Mouse (Mus musculus) MEL (cell line): Measurements from ENCODE around the gene 0610010F05Rik. TPM values are rescaled to one million over a fixed set of nuclear protein-coding genes. Genes with fewer than 3 reads are reported as not detected.

Experiments used
- DNase-seq: peaks from one replicate; pipeline ENCODE4 v3.0.0; 2011; ENCODE audit warnings: low read depth, low spot score
- H3K27ac ChIP-seq: 2 replicates; pipeline ENCODE4 v1.5.1; 2012; ENCODE audit warnings: low read depth, mild to moderate bottlenecking, control low read depth, low read length, moderate library complexity; ENCODE audit not compliant: control insufficient read depth
- H3K27me3 ChIP-seq, 2 experiments: fragments of 150-350 bp in 1 of 2; sonication (generic) in 1 of 2; 2 replicates each; pipeline ENCODE4 v1.6.1; 2012; ENCODE audit warnings: low read length in 2 of 2, mild to moderate bottlenecking in 2 of 2, improper control_type of control experiment in 1 of 2, moderate library complexity in 1 of 2; ENCODE audit not compliant: insufficient read depth in 2 of 2, control insufficient read depth in 1 of 2
- H3K36me3 ChIP-seq, 2 experiments: 2 replicates each; pipeline ENCODE4 v1.6.1; 2012 to 2014; ENCODE audit warnings: low read length in 2 of 2, improper control_type of control experiment in 1 of 2, inconsistent platforms in 1 of 2, mild to moderate bottlenecking in 1 of 2; ENCODE audit not compliant: insufficient read depth in 2 of 2, control insufficient read depth in 1 of 2
- H3K4me1 ChIP-seq, 2 experiments: fragments of 150-350 bp in 1 of 2; sonication (generic) in 1 of 2; 2 replicates each; pipeline ENCODE4 v1.6.1; 2012; ENCODE audit warnings: low read length in 2 of 2, improper control_type of control experiment in 1 of 2, mild to moderate bottlenecking in 1 of 2; ENCODE audit not compliant: insufficient read depth in 2 of 2, control insufficient read depth in 1 of 2
- H3K4me3 ChIP-seq, 2 experiments: fragments of 150-350 bp in 1 of 2; sonication (generic) in 1 of 2; 2 replicates each; pipeline ENCODE4 v1.5.1; 2012; ENCODE audit warnings: low read depth in 2 of 2, low read length in 2 of 2, mild to moderate bottlenecking in 2 of 2, moderate library complexity in 2 of 2, control low read depth in 1 of 2, improper control_type of control experiment in 1 of 2; ENCODE audit not compliant: control insufficient read depth in 1 of 2, insufficient read depth in 1 of 2
- H3K79me2 ChIP-seq: 2 replicates; pipeline ENCODE4 v1.6.1; 2012; ENCODE audit warnings: mild to moderate bottlenecking, low read length, moderate library complexity; ENCODE audit not compliant: control insufficient read depth, poor library complexity, insufficient read depth
- H3K9ac ChIP-seq: 2 replicates; pipeline ENCODE4 v1.6.1; 2012; ENCODE audit warnings: low read depth, mild to moderate bottlenecking, control low read depth, low read length, moderate library complexity; ENCODE audit not compliant: control insufficient read depth, poor library complexity, severe bottlenecking
- H3K9me3 ChIP-seq: fragments of 150-350 bp; sonication (generic); replicated peaks from 2 replicates; pipeline ENCODE4 v1.6.1; 2012; ENCODE audit warnings: mild to moderate bottlenecking, low read length, improper control_type of control experiment, moderate library complexity; ENCODE audit not compliant: insufficient read depth
- BHLHE40 ChIP-seq: IDR thresholded peaks from 2 replicates; pipeline ENCODE4 v1.6.1; 2012; ENCODE audit warnings: low read depth, mild to moderate bottlenecking, inconsistent platforms, low read length, improper control_type of control experiment, borderline replicate concordance
- CHD1 ChIP-seq: IDR thresholded peaks from 2 replicates; pipeline ENCODE4 v1.6.1; 2012; ENCODE audit warnings: low read depth, mild to moderate bottlenecking, inconsistent platforms, low read length, improper control_type of control experiment
- CHD2 ChIP-seq: IDR thresholded peaks from 2 replicates; pipeline ENCODE4 v1.6.1; 2011; ENCODE audit warnings: low read length, improper control_type of control experiment
- CTCF ChIP-seq, 3 experiments: IDR thresholded peaks in 2 of 3; conservative IDR thresholded peaks in 1 of 3; 2 replicates each; pipeline ENCODE4 v1.5.1; 2011 to 2012; ENCODE audit warnings: low read length in 3 of 3, low read depth in 2 of 3, mild to moderate bottlenecking in 2 of 3, improper control_type of control experiment in 1 of 3, inconsistent platforms in 1 of 3, mixed read lengths in 1 of 3, moderate library complexity in 1 of 3; ENCODE audit not compliant: control insufficient read depth in 1 of 3, insufficient read depth in 1 of 3, poor library complexity in 1 of 3, severe bottlenecking in 1 of 3
- ELF1 ChIP-seq: IDR thresholded peaks from 2 replicates; pipeline ENCODE4 v1.6.1; 2014; ENCODE audit warnings: low read depth, mild to moderate bottlenecking, inconsistent platforms, low read length, improper control_type of control experiment, moderate library complexity
- EP300 ChIP-seq, 2 experiments: IDR thresholded peaks; 2 replicates each; pipeline ENCODE4 v1.6.1; 2011; ENCODE audit warnings: improper control_type of control experiment in 2 of 2, low read length in 2 of 2, low read depth in 1 of 2, mild to moderate bottlenecking in 1 of 2
- ETS1 ChIP-seq: IDR thresholded peaks from 2 replicates; pipeline ENCODE4 v1.6.1; 2012; ENCODE audit warnings: low read depth, mild to moderate bottlenecking, inconsistent platforms, low read length, improper control_type of control experiment, moderate library complexity
- GATA1 ChIP-seq: IDR thresholded peaks from 2 replicates; pipeline ENCODE4 v1.6.1; 2011; ENCODE audit warnings: low read depth, low read length, improper control_type of control experiment
- HCFC1 ChIP-seq: IDR thresholded peaks from 2 replicates; pipeline ENCODE4 v1.6.1; 2012; ENCODE audit warnings: low read depth, mild to moderate bottlenecking, inconsistent platforms, low read length, improper control_type of control experiment, moderate library complexity
- KAT2A ChIP-seq: conservative IDR thresholded peaks from 2 replicates; pipeline ENCODE4 v1.6.1; 2012; ENCODE audit warnings: low read depth, low read length, improper control_type of control experiment, inconsistent platforms
- MAX ChIP-seq: IDR thresholded peaks from 2 replicates; pipeline ENCODE4 v1.6.1; 2011; ENCODE audit warnings: low read length, improper control_type of control experiment
- MAZ ChIP-seq: IDR thresholded peaks from 2 replicates; pipeline ENCODE4 v1.6.1; 2012; ENCODE audit warnings: low read depth, mild to moderate bottlenecking, inconsistent platforms, low read length, improper control_type of control experiment
- MXI1 ChIP-seq: IDR thresholded peaks from 2 replicates; pipeline ENCODE4 v1.6.1; 2011; ENCODE audit warnings: mild to moderate bottlenecking, low read depth, low read length, improper control_type of control experiment
- MYB ChIP-seq: IDR thresholded peaks from 2 replicates; pipeline ENCODE4 v1.6.1; 2011; ENCODE audit warnings: mild to moderate bottlenecking, low read depth, low read length, improper control_type of control experiment
- MYC ChIP-seq: IDR thresholded peaks from 2 replicates; pipeline ENCODE4 v1.6.1; 2011; ENCODE audit warnings: low read depth, mild to moderate bottlenecking, low read length, improper control_type of control experiment, moderate library complexity
- NELFE ChIP-seq: IDR thresholded peaks from 2 replicates; pipeline ENCODE4 v1.6.1; 2011; ENCODE audit warnings: low read depth, low read length, improper control_type of control experiment
- NRF1 ChIP-seq: IDR thresholded peaks from 2 replicates; pipeline ENCODE4 v1.6.1; 2014; ENCODE audit warnings: low read depth, mild to moderate bottlenecking, inconsistent platforms, low read length, improper control_type of control experiment, moderate library complexity; ENCODE audit not compliant: poor library complexity, insufficient read depth, severe bottlenecking
- POLR2AphosphoS2 ChIP-seq: IDR thresholded peaks from 2 replicates; pipeline ENCODE4 v1.6.1; 2011; ENCODE audit warnings: low read length, improper control_type of control experiment
- RAD21 ChIP-seq: IDR thresholded peaks from 2 replicates; pipeline ENCODE4 v1.6.1; 2011; ENCODE audit warnings: mild to moderate bottlenecking, low read depth, low read length, improper control_type of control experiment
- RCOR1 ChIP-seq: IDR thresholded peaks from 2 replicates; pipeline ENCODE4 v1.6.1; 2012; ENCODE audit warnings: low read depth, mild to moderate bottlenecking, inconsistent platforms, low read length, improper control_type of control experiment
- SIN3A ChIP-seq: IDR thresholded peaks from 2 replicates; pipeline ENCODE4 v1.6.1; 2012; ENCODE audit warnings: low read length, improper control_type of control experiment, inconsistent platforms
- SMC3 ChIP-seq: IDR thresholded peaks from 2 replicates; pipeline ENCODE4 v1.6.1; 2011; ENCODE audit warnings: low read depth, low read length, improper control_type of control experiment
- TBP ChIP-seq: IDR thresholded peaks from 2 replicates; pipeline ENCODE4 v1.8.0; 2011; ENCODE audit warnings: low read depth, low read length, improper control_type of control experiment
- USF1 ChIP-seq: IDR thresholded peaks from 2 replicates; pipeline ENCODE4 v1.6.1; 2014; ENCODE audit warnings: low read depth, mild to moderate bottlenecking, inconsistent platforms, low read length, improper control_type of control experiment, moderate library complexity
- ZC3H11A ChIP-seq: IDR thresholded peaks from 2 replicates; pipeline ENCODE4 v1.6.1; 2012; ENCODE audit warnings: low read depth, mild to moderate bottlenecking, inconsistent platforms, low read length, improper control_type of control experiment
- ZNF384 ChIP-seq: IDR thresholded peaks from 2 replicates; pipeline ENCODE4 v1.6.1; 2012; ENCODE audit warnings: low read depth, mild to moderate bottlenecking, inconsistent platforms, low read length, improper control_type of control experiment
- polyA plus RNA-seq, 2 experiments: library from polyadenylated mRNA; stranded (reverse) in 1 of 2; unstranded in 1 of 2; fragments of >175 nt in 1 of 2; fragments of >200 nt in 1 of 2; gene quantifications; 2 replicates each; pipeline versions ENCODE4 v1.2.1 to v1.2.4; 2012; ENCODE audit warnings: low replicate concordance in 2 of 2, low read depth in 1 of 2; ENCODE audit not compliant: insufficient read length in 2 of 2, insufficient read depth in 1 of 2, missing spikeins in 1 of 2
- total RNA-seq: library from RNA; depleted of rRNA; stranded (reverse); fragments of 300-350 nt; gene quantifications from 2 replicates; pipeline ENCODE4 v1.2.3, GENCODE M21; 2012

The 0610010F05Rik gene
- total and polyA plus RNA-seq, 3 experiments: 13.8 to 156 (median 14.1) TPM

DNA sequence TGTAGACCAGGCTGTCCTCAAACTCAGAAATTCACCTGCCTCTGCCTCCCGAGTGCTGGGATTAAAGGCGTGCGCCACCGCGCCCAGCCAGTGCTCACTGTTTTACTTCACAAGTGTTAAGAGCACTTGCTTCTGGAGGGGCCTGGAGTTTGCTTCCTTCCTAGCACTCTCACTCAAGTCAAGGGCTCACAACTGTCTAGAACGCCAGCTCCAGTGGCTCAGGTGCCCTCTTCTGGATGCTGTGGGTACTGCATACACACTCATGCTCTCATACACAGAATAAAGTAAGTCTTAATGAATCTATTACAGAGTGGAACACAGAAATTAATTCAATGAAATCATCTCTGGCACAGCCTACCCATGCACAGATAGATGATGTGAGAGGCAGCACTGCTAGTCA lies 67.7 kb downstream of the 0610010F05Rik start:
- Histone ChIP-seq H3K36me3 (no peaks in the 10 kb centered on the region), H3K9me3 (no peaks in the 10 kb centered on the region), H3K27ac (no peak overlapping the region), H3K27me3 (no peaks in the 10 kb centered on the region), H3K79me2 (no peaks in the 10 kb centered on the region), H3K9ac (no peak overlapping the region), H3K4me3 (no peak overlapping the region), H3K4me1 (no peaks in the 10 kb centered on the region)
- peak; percentile 94 for DNase-seq
- peak; percentile 34; the same call in 1 of the 2 replicates for TF ChIP-seq ZNF384
- no peak for TF ChIP-seq NELFE
- peak; percentile 90 to 97 (median 94) for TF ChIP-seq CTCF (IDR thresholded peaks at IDR 0.05 in 2 of 3, conservative IDR thresholded peaks at IDR 0.05 in 1 of 3; ENCODE audit: control insufficient read depth in 1 of 3, insufficient read depth in 1 of 3, low read depth in 2 of 3, low read length in 3 of 3, poor library complexity in 1 of 3, severe bottlenecking in 1 of 3)
- TF ChIP-seq MYC: peak; percentile 55; the same call in 1 of the 2 replicates
- TF ChIP-seq CHD2: no peak
- TF ChIP-seq USF1: no peak
- TF ChIP-seq RCOR1: no peak
- TF ChIP-seq RAD21: peak; percentile 87
- TF ChIP-seq KAT2A: no peak
- TF ChIP-seq MXI1: 0 out of 2 replicates have a peak, but pooled peaks have one; percentile 24
- peak; percentile 96 for TF ChIP-seq SMC3
- no peak for TF ChIP-seq EP300 (IDR thresholded peaks at IDR 0.05; ENCODE audit: low read depth in 1 of 2, low read length in 2 of 2)
- no peak for TF ChIP-seq HCFC1
- 0 out of 2 replicates have a peak, but pooled peaks have one; percentile 10 for TF ChIP-seq ELF1
- no peak for TF ChIP-seq CHD1
- TF ChIP-seq MAX: no peak
- no peak for TF ChIP-seq MYB
- TF ChIP-seq POLR2AphosphoS2: no peak
- no peak for TF ChIP-seq ETS1
- TF ChIP-seq NRF1: 0 out of 2 replicates have a peak, but pooled peaks have one; percentile 16
- TF ChIP-seq ZC3H11A: peak; percentile 89
- TF ChIP-seq SIN3A: no peak
- TF ChIP-seq TBP: 0 out of 2 replicates have a peak, but pooled peaks have one; percentile 50
- TF ChIP-seq BHLHE40: 0 out of 2 replicates have a peak, but pooled peaks have one; percentile 32
- TF ChIP-seq MAZ: 0 out of 2 replicates have a peak, but pooled peaks have one; percentile 46
- TF ChIP-seq GATA1: no peak
- TF ChIP-seq, all 39 proteins: peak for 12
